Mouse (Mus musculus): ENCODE results near the gene Ppif.

DNA sequence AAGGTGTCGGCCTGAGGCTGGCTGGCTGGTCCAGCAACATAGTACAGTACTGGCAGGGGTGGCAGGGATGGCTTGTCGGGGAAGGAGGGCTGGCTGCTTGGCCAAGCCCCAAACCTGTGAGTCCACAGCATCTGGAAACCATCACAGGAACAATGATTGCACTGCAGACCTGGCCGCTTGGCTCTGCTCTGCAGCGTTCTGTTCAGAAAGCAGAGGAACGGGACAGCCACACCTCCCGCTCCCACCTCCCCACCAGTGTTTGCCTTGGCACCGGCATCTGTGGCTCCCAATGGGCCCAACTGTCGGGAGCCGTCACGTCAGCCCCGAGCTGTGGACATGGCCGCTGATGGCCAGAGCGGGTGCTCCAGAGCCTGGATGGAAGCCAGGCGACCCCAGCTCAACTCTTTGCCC is 44.6 kb downstream of the Ppif start:
- no peak for TF ChIP-seq CTCF (IDR thresholded peaks at IDR 0.05)
- no peak for TF ChIP-seq EP300 (IDR thresholded peaks at IDR 0.05)
